Mouse (Mus musculus): ENCODE data around the gene Timm17b.

DNA sequence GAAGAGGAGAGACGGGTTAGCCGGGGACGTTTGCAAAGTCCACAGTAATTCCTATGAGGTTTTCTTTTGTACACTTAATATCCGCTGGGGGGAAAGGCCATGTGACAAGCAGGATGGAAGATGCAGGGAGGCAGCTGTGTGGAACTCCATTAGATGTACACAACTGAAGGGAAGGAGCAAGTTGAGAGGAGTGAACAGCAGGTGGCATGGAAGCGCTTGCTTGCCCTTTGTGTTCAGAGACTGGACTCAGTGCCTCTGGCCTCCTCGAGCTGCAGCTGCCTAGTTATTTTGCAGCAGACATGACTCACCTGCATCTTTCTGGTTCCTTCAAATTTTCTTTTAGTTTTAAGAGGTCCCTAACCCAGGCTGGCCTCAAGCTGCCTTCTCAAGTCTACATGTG, 11.3 kb downstream of the Timm17b start:
- TF ChIP-seq GATA1 (IDR thresholded peaks at IDR 0.05; ENCODE audit: borderline replicate concordance, low read length) (no peak), FLI1 (IDR thresholded peaks at IDR 0.05; ENCODE audit: low read length) (no peak)

Data from megakaryocyte, embryonic 14.5 days (primary cell).